Mouse (Mus musculus) liver, postnatal 0 days (tissue): Measurements from ENCODE around the gene Avl9. TPM values are rescaled to one million over a fixed set of nuclear protein-coding genes. Genes with fewer than 3 reads are reported as not detected.

ENCODE experiments used
- ATAC-seq: fragments of 200-750 bp; cut with Nextera tagmentation; 2 replicates; pipeline ENCODE4 v1.8.0; 2017; ENCODE audit warnings: mild to moderate bottlenecking, moderate library complexity
- DNase-seq: peaks from one replicate; pipeline ENCODE4 v3.0.0-alpha.2; 2016
- H3K27ac ChIP-seq: fragments of 300-500 bp; sonication (generic); 2 replicates; pipeline ENCODE4 v1.5.1; 2014; ENCODE audit warnings: antibody characterized with exemption, moderate library complexity, mild to moderate bottlenecking, low read depth
- H3K27me3 ChIP-seq: fragments of 300-500 bp; sonication (generic); 2 replicates; pipeline ENCODE4 v1.6.1; 2014; ENCODE audit warnings: low read length, control low read depth, mixed read lengths; ENCODE audit not compliant: insufficient read depth
- H3K36me3 ChIP-seq: fragments of 300-500 bp; sonication (generic); replicated peaks from 2 replicates; pipeline ENCODE4 v1.6.1; 2014; ENCODE audit warnings: mild to moderate bottlenecking, control low read depth, low read length, moderate library complexity, mixed read lengths; ENCODE audit not compliant: insufficient read depth
- H3K4me1 ChIP-seq: fragments of 300-500 bp; sonication (generic); 2 replicates; pipeline ENCODE4 v1.6.1; 2014; ENCODE audit warnings: antibody characterized with exemption, mild to moderate bottlenecking, control low read depth; ENCODE audit not compliant: insufficient read depth
- H3K4me2 ChIP-seq: fragments of 300-500 bp; sonication (generic); 2 replicates; pipeline ENCODE4 v1.6.1; 2014; ENCODE audit warnings: low read depth, mild to moderate bottlenecking, low read length, moderate library complexity, mixed read lengths
- H3K4me3 ChIP-seq: fragments of 300-500 bp; sonication (generic); 2 replicates; pipeline ENCODE4 v1.5.1; 2014; ENCODE audit warnings: low read depth, low read length
- H3K9ac ChIP-seq: fragments of 300-500 bp; sonication (generic); replicated peaks from 2 replicates; pipeline ENCODE4 v1.6.1; 2014; ENCODE audit warnings: mild to moderate bottlenecking, moderate library complexity
- H3K9me3 ChIP-seq: fragments of 300-500 bp; sonication (generic); 2 replicates; pipeline ENCODE4 v1.6.1; 2016; ENCODE audit warnings: mild to moderate bottlenecking, control low read depth, low read length, mixed read lengths
- CTCF ChIP-seq: sonication (generic); IDR thresholded peaks from 2 replicates; pipeline ENCODE4 v1.5.1; 2016; ENCODE audit warnings: antibody characterized with exemption, low read depth
- EP300 ChIP-seq: IDR thresholded peaks from 2 replicates; pipeline ENCODE4 v1.6.1; 2016; ENCODE audit warnings: antibody characterized with exemption, low read depth, mild to moderate bottlenecking
- WGBS: fragments of 180-500 bp; shearing (Covaris S2); extraction: QIAGEN DNeasy Blood & Tissue Kit; methylation state at CpG from one replicate; pipeline ENCODE4 v1.1.7; 2014; ENCODE audit not compliant: insufficient replicate concordance; 5-methylcytosine and 5-hydroxymethylcytosine counted together
- polyA plus RNA-seq: library from polyadenylated mRNA; unstranded; fragments of >200 nt; fragmentation: Nextera tagmentation; extraction: Ambion mirVana; gene quantifications from 2 replicates; pipeline ENCODE4 v1.2.1, GENCODE M21; 2015

The Avl9 gene
- 2.8 and 3.3 TPM in 2 replicates for polyA plus RNA-seq

DNA sequence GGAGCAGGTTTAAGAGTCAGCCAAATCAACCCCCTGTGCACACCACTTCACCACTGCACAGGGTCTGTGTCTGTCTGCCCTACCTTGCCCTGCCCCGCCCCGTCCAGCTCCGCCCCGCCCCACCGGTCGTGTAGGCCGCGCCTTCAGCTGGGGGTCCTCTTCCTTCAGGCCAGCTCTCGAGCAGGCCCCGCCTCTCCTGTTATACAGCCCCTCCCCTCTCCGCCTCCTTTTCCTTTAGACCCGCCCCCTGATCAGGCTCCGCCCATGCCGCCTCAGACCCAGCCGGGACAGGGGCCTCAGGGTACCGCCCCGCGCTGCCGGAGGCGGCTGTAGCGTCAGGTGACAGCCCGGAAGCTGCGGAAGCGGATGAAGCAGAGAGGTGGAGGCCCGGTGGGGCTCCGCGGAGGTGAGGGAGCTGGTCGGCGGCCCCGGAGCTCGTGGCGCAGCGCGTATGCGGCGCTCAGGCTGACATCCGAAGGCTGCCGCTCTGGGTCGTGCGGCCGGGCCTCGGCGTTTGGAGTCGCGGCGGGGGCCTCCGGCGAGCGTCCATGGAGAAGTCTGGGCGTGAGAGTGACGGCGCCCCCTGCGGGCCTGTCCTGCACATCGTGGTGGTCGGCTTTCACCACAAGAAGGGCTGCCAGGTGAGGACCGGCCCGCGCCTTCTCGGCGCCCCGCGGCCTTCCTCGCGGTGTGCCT, at the start of gene Avl9:
Gene Avl9, plus strand, starts transcription at position 326 of the 696 bp plus-strand sequence.
- no peaks in the 10 kb centered on the region for H3K9me3 ChIP-seq
- peak within 1 kb of the TSS; percentile 81 for H3K4me3 ChIP-seq
- H3K4me1 ChIP-seq = peaks cover 15% of the 10 kb centered on the region
- TF ChIP-seq CTCF (peak; percentile 83), EP300 (no peak)
- WGBS = under 1% methylated on average over 49 of the region's 64 CpGs
- H3K27ac ChIP-seq = peak within 1 kb of the TSS; percentile 97
- H3K27me3 ChIP-seq = no peaks in the 10 kb centered on the region
- DNase-seq = peak; percentile 99
- peak within 1 kb of the TSS; percentile 84 for H3K4me2 ChIP-seq
- peak within 1 kb of the TSS; percentile 85 for H3K9ac ChIP-seq
- ATAC-seq = peak; percentile 97
- H3K36me3 ChIP-seq = no peaks in the 10 kb centered on the region

DNA sequence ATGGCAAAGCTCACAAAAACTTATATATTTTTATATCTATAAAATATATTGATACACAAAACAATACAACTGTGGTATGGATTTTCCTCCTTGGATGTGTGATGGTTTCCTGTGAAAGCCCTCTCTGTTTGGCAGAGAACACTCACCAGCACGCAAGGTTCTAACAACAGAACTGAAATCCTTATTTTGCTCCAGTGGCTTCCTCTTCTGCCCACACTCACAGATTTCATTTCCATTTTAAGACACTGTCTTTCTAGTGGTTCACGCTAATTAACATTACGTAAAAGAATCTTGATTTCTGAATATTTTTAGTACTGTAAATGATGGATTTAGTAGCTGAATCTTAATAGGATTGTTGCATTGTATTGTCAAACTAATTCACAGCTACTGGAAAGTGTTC, 26.5 kb upstream of the Avl9 start:
- Histone ChIP-seq H3K4me1 (no peaks in the 10 kb centered on the region), H3K36me3 (no peaks in the 10 kb centered on the region), H3K9ac (no peak overlapping the region), H3K9me3 (no peaks in the 10 kb centered on the region), H3K27ac (no peak overlapping the region), H3K4me3 (no peak overlapping the region), H3K4me2 (no peak overlapping the region), H3K27me3 (no peaks in the 10 kb centered on the region)
- 79% methylated on average over 3 of the region's 3 CpGs for WGBS
- ATAC-seq = no peak
- no peak for DNase-seq
- TF ChIP-seq CTCF (no peak), EP300 (no peak)

DNA sequence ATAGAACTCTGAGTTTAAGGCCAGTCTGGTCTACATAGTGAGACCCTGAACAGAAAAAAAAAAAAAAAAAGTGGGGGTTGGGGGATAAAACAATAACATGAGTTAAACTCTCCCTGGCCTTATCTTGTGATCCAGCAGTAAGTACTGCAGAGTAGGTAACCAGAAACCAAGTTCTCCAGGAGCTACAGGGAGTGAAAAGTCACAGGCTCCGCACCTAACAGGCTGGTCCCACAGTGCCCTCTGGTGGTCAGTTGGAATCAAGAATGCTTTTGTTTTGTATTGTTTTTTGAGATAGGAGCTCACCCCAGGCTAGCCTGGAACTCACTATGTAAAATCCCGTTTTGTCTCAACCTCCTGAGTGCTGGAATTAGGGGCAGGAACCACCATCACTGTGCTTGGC, 23.5 kb upstream of the Avl9 start:
- Histone ChIP-seq H3K27me3 (no peaks in the 10 kb centered on the region), H3K9ac (no peak overlapping the region), H3K4me3 (no peak overlapping the region), H3K36me3 (no peaks in the 10 kb centered on the region), H3K27ac (no peak overlapping the region), H3K4me2 (no peak overlapping the region), H3K4me1 (no peaks in the 10 kb centered on the region), H3K9me3 (no peaks in the 10 kb centered on the region)
- 6% methylated on average over 2 of the region's 2 CpGs for WGBS
- TF ChIP-seq EP300 = no peak
- peak; percentile 86 for TF ChIP-seq CTCF
- DNase-seq (peak; percentile 76), ATAC-seq (peak; percentile 51)

DNA sequence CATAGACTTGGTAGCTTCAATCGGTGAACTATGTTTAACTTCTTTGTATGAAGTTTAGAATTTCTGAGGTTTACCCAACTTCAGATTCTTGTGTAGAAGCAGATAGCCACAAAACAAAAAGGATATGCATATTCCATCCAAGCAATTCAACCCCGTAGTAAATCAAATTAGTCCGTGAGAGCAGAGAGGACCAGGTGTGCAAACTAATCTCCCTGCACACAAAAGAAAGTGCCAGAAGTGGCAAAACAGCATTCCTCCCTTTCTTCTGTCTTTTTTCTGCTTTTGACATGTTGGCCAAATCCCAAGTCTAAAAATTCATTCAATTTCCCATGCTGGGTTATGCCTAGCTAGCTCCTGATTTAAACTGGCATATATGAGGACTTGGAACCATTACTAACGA, 22.3 kb upstream of the Avl9 start:
- ATAC-seq = no peak
- H3K9ac ChIP-seq = no peak overlapping the region
- no peak overlapping the region for H3K4me2 ChIP-seq
- no peaks in the 10 kb centered on the region for H3K9me3 ChIP-seq
- no peaks in the 10 kb centered on the region for H3K27me3 ChIP-seq
- H3K27ac ChIP-seq = no peak overlapping the region
- no peaks in the 10 kb centered on the region for H3K36me3 ChIP-seq
- H3K4me3 ChIP-seq = no peak overlapping the region
- TF ChIP-seq CTCF (no peak), EP300 (no peak)
- H3K4me1 ChIP-seq = no peaks in the 10 kb centered on the region
- DNase-seq = no peak
- WGBS = 79% methylated on average over 4 of the region's 4 CpGs

DNA sequence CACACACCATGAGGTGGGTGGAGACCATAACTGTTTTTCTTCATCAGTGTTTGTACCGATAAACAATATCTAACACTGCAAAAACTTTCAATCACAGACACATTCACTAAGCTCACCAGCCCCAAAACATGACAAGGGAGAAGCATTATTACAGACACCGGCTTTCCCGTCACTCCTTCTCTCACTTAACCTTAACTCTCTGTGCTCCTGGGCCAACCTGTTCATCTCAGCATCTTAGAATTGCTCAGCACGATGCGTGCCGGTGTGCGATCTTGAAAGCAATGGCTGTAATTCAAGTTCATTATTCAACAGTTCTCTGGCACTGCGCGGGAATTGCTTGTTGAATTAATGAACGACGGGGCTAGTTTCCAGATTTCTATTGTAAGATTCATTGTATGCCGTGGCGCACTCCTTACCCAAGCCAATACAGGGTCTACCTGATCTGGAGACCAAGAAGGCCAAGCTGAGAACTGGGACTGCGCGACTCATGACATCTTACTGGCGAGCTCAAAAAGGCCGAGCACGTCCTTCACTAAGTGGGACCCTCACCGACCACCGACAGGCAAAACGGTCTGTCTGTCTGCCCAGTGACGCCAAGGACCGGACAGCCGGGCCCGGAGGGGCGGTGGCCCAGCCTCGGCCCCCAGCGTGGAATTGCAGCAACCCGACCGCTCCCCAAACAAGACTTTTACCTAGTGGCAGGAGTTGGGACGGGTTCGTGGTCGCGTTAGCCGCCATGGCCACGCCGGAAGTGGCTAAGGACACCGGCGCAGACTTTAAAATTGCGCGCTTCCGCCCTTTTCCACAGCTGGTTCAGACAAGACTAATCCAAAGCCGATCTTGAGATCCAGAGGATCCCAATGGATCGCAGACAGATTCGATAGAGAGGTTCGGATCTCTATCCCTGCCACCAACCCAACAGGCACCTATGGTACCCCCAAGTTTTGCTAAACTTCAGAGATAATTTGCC, 10.5 kb upstream of the Avl9 start, which contains the start of gene Lsm5:
Gene Lsm5, minus strand, starts transcription at position 780 of the 970 bp plus-strand sequence.
- H3K9ac ChIP-seq = peak within 1 kb of the TSS; percentile 75
- H3K4me3 ChIP-seq = peak within 1 kb of the TSS; percentile 77
- peak; percentile 94 for ATAC-seq
- 0 out of 2 replicates have a peak within 1 kb of the TSS, but pooled peaks have one; percentile 31 for H3K27ac ChIP-seq
- no peaks in the 10 kb centered on the region for H3K36me3 ChIP-seq
- DNase-seq = peak; percentile 86
- under 1% methylated on average over 46 of the region's 46 CpGs for WGBS
- H3K4me2 ChIP-seq = peak within 1 kb of the TSS; percentile 93
- H3K9me3 ChIP-seq = peaks cover 2% of the 10 kb centered on the region; the same call in 1 of the 2 replicates
- TF ChIP-seq EP300 (peak; percentile 55), CTCF (no peak)
- peaks cover 7% of the 10 kb centered on the region; the same call in 1 of the 2 replicates for H3K4me1 ChIP-seq
- H3K27me3 ChIP-seq = no peaks in the 10 kb centered on the region

DNA sequence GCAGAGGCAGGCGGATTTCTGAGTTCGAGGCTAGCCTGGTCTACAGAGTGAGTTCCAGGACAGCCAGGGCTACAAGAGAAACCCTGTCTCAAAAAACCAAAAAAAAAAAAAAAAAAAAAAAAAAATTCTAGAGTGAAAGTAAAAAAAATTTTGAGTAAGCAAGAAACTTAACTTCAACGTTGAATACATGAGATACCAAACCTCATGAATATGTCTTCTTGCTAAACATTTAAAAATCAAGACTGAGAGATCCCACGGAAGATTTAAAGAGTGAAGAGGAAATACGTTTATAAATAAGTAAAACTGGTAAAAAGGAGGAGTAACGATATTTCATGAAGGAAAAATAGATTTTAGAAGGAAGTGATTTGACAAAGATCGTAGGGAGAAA, 519 bp upstream of the Avl9 start:
- H3K27ac ChIP-seq = no peak overlapping the region
- H3K9ac ChIP-seq = peak overlapping the region; percentile 85; the same call in 1 of the 2 replicates
- peak overlapping the region; percentile 81 for H3K4me3 ChIP-seq
- H3K4me2 ChIP-seq = peak overlapping the region; percentile 84
- TF ChIP-seq EP300 = no peak
- no peak for TF ChIP-seq CTCF
- WGBS = 37% methylated on average over 7 of the region's 7 CpGs
- H3K9me3 ChIP-seq = no peaks in the 10 kb centered on the region
- H3K4me1 ChIP-seq = peaks cover 15% of the 10 kb centered on the region
- no peak for ATAC-seq
- no peaks in the 10 kb centered on the region for H3K36me3 ChIP-seq
- no peaks in the 10 kb centered on the region for H3K27me3 ChIP-seq
- DNase-seq = no peak
